8 mouse cellular contexts compared by ENCODE assay signal in the genomic region with DNA sequence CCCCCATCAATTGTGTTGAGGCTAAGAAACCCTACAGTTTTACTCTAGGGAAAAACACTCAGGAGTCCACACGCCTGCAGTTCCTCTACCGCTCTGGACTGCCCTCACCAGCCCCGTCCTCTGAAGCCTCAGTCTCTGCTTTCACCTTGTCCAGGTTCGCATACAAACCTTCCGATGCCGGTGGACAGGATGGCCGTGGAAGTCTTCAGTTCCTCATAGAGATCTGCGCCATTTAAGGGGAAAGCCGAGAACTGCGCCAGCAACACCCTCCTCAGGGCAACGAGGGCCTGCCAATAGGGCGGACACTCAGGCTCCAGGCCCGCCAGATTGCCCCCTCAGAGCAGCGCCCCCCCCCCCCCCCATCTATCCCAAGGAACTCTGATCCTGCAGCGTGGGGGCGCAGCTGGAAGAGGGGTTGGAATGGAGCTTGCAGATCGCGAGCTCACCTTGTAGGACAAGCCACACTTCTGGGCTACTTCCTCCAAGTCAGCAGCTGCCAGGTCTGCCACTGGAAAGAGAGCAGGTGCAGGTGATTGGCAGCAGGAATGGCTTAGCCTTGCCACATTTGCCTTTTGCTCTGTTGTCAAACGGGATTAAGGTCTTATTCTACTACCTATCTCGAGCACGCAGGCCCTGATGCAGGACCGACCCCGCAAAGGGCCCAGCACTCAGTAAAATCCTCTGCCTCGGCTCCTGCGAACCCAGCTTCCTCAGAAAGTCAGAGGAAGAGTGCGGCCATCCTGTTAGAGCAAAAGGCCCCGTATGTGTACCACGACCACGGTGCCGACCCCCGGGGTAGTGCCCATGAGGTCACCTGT. TPM values are rescaled to one million over a fixed set of nuclear protein-coding genes. Genes with fewer than 3 reads are reported as not detected.
DNase-seq lines count a peak whose midpoint lies in the region; ATAC-seq and TF ChIP-seq lines count a peak whose summit lies in the region.

No protein-coding gene starts in this region.

- no peak for TF ChIP-seq POLR2A in MEL (IDR thresholded peaks at IDR 0.05; ENCODE audit: control insufficient read depth in 1 of 2, insufficient read depth in 1 of 2, low read depth in 1 of 2, low read length in 2 of 2, poor library complexity in 1 of 2)

- no peak for TF ChIP-seq EP300 in MEL (IDR thresholded peaks at IDR 0.05; ENCODE audit: low read depth in 1 of 2, low read length in 2 of 2)

- ATAC-seq in embryonic facial prominence, embryonic 12.5 days (ENCODE audit: insufficient number of reproducible peaks, insufficient read depth, low FRiP score, low TSS enrichment): peak; percentile 30; the same call in 1 of the 2 replicates
- peak; percentile 59 for ATAC-seq in hindbrain, embryonic 14.5 days (ENCODE audit: low FRiP score)
- peak; percentile 61 for ATAC-seq in liver, embryonic 12.5 days
- peak; percentile 52 for ATAC-seq in neural tube, embryonic 14.5 days (ENCODE audit: low read depth)

- H3K9me3 ChIP-seq in MEL (replicated peaks; ENCODE audit: insufficient read depth, low read length): no peaks in the 10 kb centered on the region
- H3K9me3 ChIP-seq in embryonic facial prominence, embryonic 12.5 days: no peaks in the 10 kb centered on the region
- H3K9me3 ChIP-seq in hindbrain, embryonic 14.5 days (ENCODE audit: control insufficient read depth, low read length): no peaks in the 10 kb centered on the region
- no peaks in the 10 kb centered on the region for H3K9me3 ChIP-seq in liver, embryonic 12.5 days (replicated peaks)
- H3K9me3 ChIP-seq in neural tube, embryonic 14.5 days (ENCODE audit: control insufficient read depth, low read length): no peaks in the 10 kb centered on the region

- H3K4me1 ChIP-seq in MEL (ENCODE audit: control insufficient read depth in 1 of 2, insufficient read depth in 2 of 2, low read length in 2 of 2): peaks cover 6 to 10% of the 10 kb centered on the region in 2 experiments; a peak in 3 of 4 replicates
- peaks cover 17% of the 10 kb centered on the region for H3K4me1 ChIP-seq in embryonic facial prominence, embryonic 12.5 days
- peaks cover 18% of the 10 kb centered on the region for H3K4me1 ChIP-seq in hindbrain, embryonic 14.5 days (replicated peaks; ENCODE audit: control insufficient read depth, insufficient read depth, low read length)
- peaks cover 25% of the 10 kb centered on the region for H3K4me1 ChIP-seq in liver, embryonic 12.5 days
- peaks cover 10% of the 10 kb centered on the region; the same call in 1 of the 2 replicates for H3K4me1 ChIP-seq in neural tube, embryonic 14.5 days (ENCODE audit: control insufficient read depth, insufficient read depth, low read length)

- 7% methylated on average over 31 of the region's 31 CpGs for WGBS in embryonic facial prominence, embryonic 12.5 days
- 9% methylated on average over 30 of the region's 31 CpGs for WGBS in hindbrain, embryonic 14.5 days
- WGBS in liver, embryonic 12.5 days (ENCODE audit: insufficient replicate concordance): 4% methylated on average over 31 of the region's 31 CpGs
- 9% methylated on average over 31 of the region's 31 CpGs for WGBS in neural tube, embryonic 14.5 days

- TF ChIP-seq CTCF in MEL (IDR thresholded peaks at IDR 0.05 in 2 of 3, conservative IDR thresholded peaks at IDR 0.05 in 1 of 3; ENCODE audit: control insufficient read depth in 1 of 3, insufficient read depth in 1 of 3, low read depth in 2 of 3, low read length in 3 of 3, poor library complexity in 1 of 3, severe bottlenecking in 1 of 3): no peak; a peak in 1 of 6 replicates

- peak; percentile 40 for DNase-seq in kidney, adult 11 months
- no peak for DNase-seq in kidney, adult 18-20 months
- peak; percentile 82 for DNase-seq in MEL (ENCODE audit: low read depth, low spot score)
- peak; percentile 37 for DNase-seq in hindbrain, embryonic 14.5 days (ENCODE audit: low spot score)
- no peak for DNase-seq in yolk sac, embryonic 10.5 days (ENCODE audit: low spot score)

- no peaks in the 10 kb centered on the region for H3K27me3 ChIP-seq in MEL (ENCODE audit: control insufficient read depth in 1 of 2, insufficient read depth in 2 of 2, low read length in 2 of 2)
- no peaks in the 10 kb centered on the region for H3K27me3 ChIP-seq in embryonic facial prominence, embryonic 12.5 days
- H3K27me3 ChIP-seq in hindbrain, embryonic 14.5 days (ENCODE audit: control insufficient read depth, insufficient read depth, low read length): 0 out of 2 replicates have a peak, but pooled peaks cover 6% of the 10 kb centered on the region
- peaks cover 15% of the 10 kb centered on the region; the same call in 1 of the 2 replicates for H3K27me3 ChIP-seq in liver, embryonic 12.5 days (replicated peaks)
- H3K27me3 ChIP-seq in neural tube, embryonic 14.5 days (ENCODE audit: control insufficient read depth, insufficient read depth, low read length): no peaks in the 10 kb centered on the region

- H3K4me3 ChIP-seq in MEL (ENCODE audit: control insufficient read depth in 1 of 2, insufficient read depth in 1 of 2, low read depth in 2 of 2, low read length in 2 of 2): peak overlapping the region; percentile 79 to 82
- H3K4me3 ChIP-seq in embryonic facial prominence, embryonic 12.5 days: peak overlapping the region; percentile 72
- peak overlapping the region; percentile 55 for H3K4me3 ChIP-seq in hindbrain, embryonic 14.5 days (replicated peaks; ENCODE audit: low read length)
- peak overlapping the region; percentile 67 for H3K4me3 ChIP-seq in liver, embryonic 12.5 days
- peak overlapping the region; percentile 54 for H3K4me3 ChIP-seq in neural tube, embryonic 14.5 days (ENCODE audit: low read depth, low read length)

- peaks cover 9% of the 10 kb centered on the region for H3K79me2 ChIP-seq in MEL (ENCODE audit: control insufficient read depth, insufficient read depth, low read length, poor library complexity)

- H3K27ac ChIP-seq in MEL (ENCODE audit: control insufficient read depth, low read depth, low read length): peak overlapping the region; percentile 54
- H3K27ac ChIP-seq in embryonic facial prominence, embryonic 12.5 days: no peak overlapping the region
- H3K27ac ChIP-seq in hindbrain, embryonic 14.5 days: peak overlapping the region; percentile 9; the same call in 1 of the 2 replicates
- peak overlapping the region; percentile 68 for H3K27ac ChIP-seq in liver, embryonic 12.5 days
- no peak overlapping the region; the same call in 1 of the 2 replicates for H3K27ac ChIP-seq in neural tube, embryonic 14.5 days (ENCODE audit: low read depth, low read length)

- TF ChIP-seq RAD21 in MEL (IDR thresholded peaks at IDR 0.05; ENCODE audit: low read depth, low read length): no peak

- H3K36me3 ChIP-seq in MEL (ENCODE audit: control insufficient read depth in 1 of 2, insufficient read depth in 2 of 2, low read length in 2 of 2): peaks cover 0 to 8% of the 10 kb centered on the region in 2 experiments; a peak in 2 of 4 replicates
- no peaks in the 10 kb centered on the region for H3K36me3 ChIP-seq in embryonic facial prominence, embryonic 12.5 days
- H3K36me3 ChIP-seq in hindbrain, embryonic 14.5 days (replicated peaks; ENCODE audit: control insufficient read depth, insufficient read depth): no peaks in the 10 kb centered on the region
- no peaks in the 10 kb centered on the region for H3K36me3 ChIP-seq in liver, embryonic 12.5 days
- no peaks in the 10 kb centered on the region for H3K36me3 ChIP-seq in neural tube, embryonic 14.5 days (ENCODE audit: control insufficient read depth, insufficient read depth, low read length)

- peak overlapping the region; percentile 82 for H3K9ac ChIP-seq in MEL (ENCODE audit: control insufficient read depth, low read depth, low read length, poor library complexity, severe bottlenecking)
- H3K9ac ChIP-seq in embryonic facial prominence, embryonic 12.5 days: peak overlapping the region; percentile 60
- H3K9ac ChIP-seq in hindbrain, embryonic 14.5 days: peak overlapping the region; percentile 57
- peak overlapping the region; percentile 84 for H3K9ac ChIP-seq in liver, embryonic 12.5 days
- peak overlapping the region; percentile 68 for H3K9ac ChIP-seq in neural tube, embryonic 14.5 days (replicated peaks; ENCODE audit: low read depth, low read length)

- H3K4me2 ChIP-seq in embryonic facial prominence, embryonic 12.5 days (replicated peaks): peak overlapping the region; percentile 85
- peak overlapping the region; percentile 94 for H3K4me2 ChIP-seq in hindbrain, embryonic 14.5 days (replicated peaks)
- H3K4me2 ChIP-seq in liver, embryonic 12.5 days: peak overlapping the region; percentile 94
- H3K4me2 ChIP-seq in neural tube, embryonic 14.5 days (ENCODE audit: low read depth, low read length): peak overlapping the region; percentile 87

RNA-seq across cellular contexts. Expression of gene Rad51d, which starts 0.7 kb away (rescaled TPM):
- 21.1 and 25.6 TPM in 2 replicates for total RNA-seq in MEL (2012; rRNA removed)
- polyA plus RNA-seq in MEL (2012; ENCODE audit: insufficient read depth in 1 of 2, insufficient read length in 2 of 2, low read depth in 1 of 2, low replicate concordance in 2 of 2, missing spikeins in 1 of 2): 10 to 100 TPM in 1 of 2 experiments, not detected in 1; 30.0 TPM
- 11.0 and 11.3 TPM in 2 replicates for polyA plus RNA-seq in embryonic facial prominence, embryonic 12.5 days (2016; fragmentation: Nextera tagmentation; extraction: Ambion mirVana)
- polyA plus RNA-seq in hindbrain, embryonic 14.5 days (2014; fragmentation: Nextera tagmentation; extraction: Ambion mirVana): 14.0 and 14.3 TPM in 2 replicates
- polyA plus RNA-seq in liver, embryonic 12.5 days (2016; fragmentation: Nextera tagmentation; extraction: Ambion mirVana): 8.6 and 10.0 TPM in 2 replicates
- polyA plus RNA-seq in neural tube, embryonic 14.5 days (2014; fragmentation: Nextera tagmentation; extraction: Ambion mirVana): 13.4 and 14.4 TPM in 2 replicates

RNA-seq across cellular contexts. Expression of gene Fndc8, which starts 2.2 kb away (rescaled TPM):
- total RNA-seq in MEL (2012; rRNA removed): 0.07 and 0.15 TPM in 2 replicates
- polyA plus RNA-seq in MEL (2012; ENCODE audit: insufficient read depth in 1 of 2, insufficient read length in 2 of 2, low read depth in 1 of 2, low replicate concordance in 2 of 2, missing spikeins in 1 of 2): under 1 TPM in 1 of 2 experiments, not detected in 1; 0.72 TPM
- 0.19 and 0.31 TPM in 2 replicates for polyA plus RNA-seq in embryonic facial prominence, embryonic 12.5 days (2016; fragmentation: Nextera tagmentation; extraction: Ambion mirVana)
- 0.37 and 0.77 TPM in 2 replicates for polyA plus RNA-seq in hindbrain, embryonic 14.5 days (2014; fragmentation: Nextera tagmentation; extraction: Ambion mirVana)
- polyA plus RNA-seq in liver, embryonic 12.5 days (2016; fragmentation: Nextera tagmentation; extraction: Ambion mirVana): 0.08 and 0.19 TPM in 2 replicates
- polyA plus RNA-seq in neural tube, embryonic 14.5 days (2014; fragmentation: Nextera tagmentation; extraction: Ambion mirVana): 0.82 and 1.1 TPM in 2 replicates

RNA-seq across cellular contexts. Expression of gene Nle1, which starts 18.5 kb away (rescaled TPM):
- total RNA-seq in MEL (2012; rRNA removed): 79.6 and 97.3 TPM in 2 replicates
- polyA plus RNA-seq in MEL (2012; ENCODE audit: insufficient read depth in 1 of 2, insufficient read length in 2 of 2, low read depth in 1 of 2, low replicate concordance in 2 of 2, missing spikeins in 1 of 2): 100 to 1,000 TPM in 1 of 2 experiments, not detected in 1; 103 TPM
- 39.0 and 42.5 TPM in 2 replicates for polyA plus RNA-seq in embryonic facial prominence, embryonic 12.5 days (2016; fragmentation: Nextera tagmentation; extraction: Ambion mirVana)
- 20.7 and 28.0 TPM in 2 replicates for polyA plus RNA-seq in hindbrain, embryonic 14.5 days (2014; fragmentation: Nextera tagmentation; extraction: Ambion mirVana)
- polyA plus RNA-seq in liver, embryonic 12.5 days (2016; fragmentation: Nextera tagmentation; extraction: Ambion mirVana): 30.6 and 30.7 TPM in 2 replicates
- 21.6 and 24.7 TPM in 2 replicates for polyA plus RNA-seq in neural tube, embryonic 14.5 days (2014; fragmentation: Nextera tagmentation; extraction: Ambion mirVana)

RNA-seq across cellular contexts. Expression of gene Rffl, which starts 18.7 kb away (rescaled TPM):
- total RNA-seq in MEL (2012; rRNA removed): 15.5 and 17.8 TPM in 2 replicates
- polyA plus RNA-seq in MEL (2012; ENCODE audit: insufficient read depth in 1 of 2, insufficient read length in 2 of 2, low read depth in 1 of 2, low replicate concordance in 2 of 2, missing spikeins in 1 of 2): 10 to 100 TPM in 1 of 2 experiments, not detected in 1; 15.2 TPM
- polyA plus RNA-seq in embryonic facial prominence, embryonic 12.5 days (2016; fragmentation: Nextera tagmentation; extraction: Ambion mirVana): 12.7 and 12.8 TPM in 2 replicates
- 4.3 and 5.0 TPM in 2 replicates for polyA plus RNA-seq in hindbrain, embryonic 14.5 days (2014; fragmentation: Nextera tagmentation; extraction: Ambion mirVana)
- 28.1 and 28.8 TPM in 2 replicates for polyA plus RNA-seq in liver, embryonic 12.5 days (2016; fragmentation: Nextera tagmentation; extraction: Ambion mirVana)
- 3.9 and 4.8 TPM in 2 replicates for polyA plus RNA-seq in neural tube, embryonic 14.5 days (2014; fragmentation: Nextera tagmentation; extraction: Ambion mirVana)

RNA-seq across cellular contexts. Expression of gene Unc45b, which starts 20.6 kb away (rescaled TPM):
- 0.08 TPM in 1 of 2 replicates, not detected in the other for total RNA-seq in MEL (2012; rRNA removed)
- under 1 TPM in 1 of 2 experiments, not detected in 1; 0.29 TPM for polyA plus RNA-seq in MEL (2012; ENCODE audit: insufficient read depth in 1 of 2, insufficient read length in 2 of 2, low read depth in 1 of 2, low replicate concordance in 2 of 2, missing spikeins in 1 of 2)
- 8.2 and 8.6 TPM in 2 replicates for polyA plus RNA-seq in embryonic facial prominence, embryonic 12.5 days (2016; fragmentation: Nextera tagmentation; extraction: Ambion mirVana)
- polyA plus RNA-seq in hindbrain, embryonic 14.5 days (2014; fragmentation: Nextera tagmentation; extraction: Ambion mirVana): 1.1 and 2.0 TPM in 2 replicates
- polyA plus RNA-seq in liver, embryonic 12.5 days (2016; fragmentation: Nextera tagmentation; extraction: Ambion mirVana): 1.1 and 1.4 TPM in 2 replicates
- polyA plus RNA-seq in neural tube, embryonic 14.5 days (2014; fragmentation: Nextera tagmentation; extraction: Ambion mirVana): 0.92 and 1.2 TPM in 2 replicates

Comparison
In these comparisons a context has a peak if more than half of its experiments do, and no peak if none do; other contexts are left out.
1. DNase-seq: peak in kidney, adult 11 months (single experiment), MEL (single experiment) and hindbrain, embryonic 14.5 days (single experiment); none in kidney, adult 18-20 months (single experiment) and yolk sac, embryonic 10.5 days (single experiment).
2. H3K27ac ChIP-seq: peak in MEL (single experiment), hindbrain, embryonic 14.5 days (single experiment) and liver, embryonic 12.5 days (single experiment); none in embryonic facial prominence, embryonic 12.5 days (single experiment) and neural tube, embryonic 14.5 days (single experiment).
3. Peak in every context shown above with its lines, with median percentiles within 50 percentile points of each other: H3K4me3 ChIP-seq, H3K9ac ChIP-seq, ATAC-seq and H3K4me2 ChIP-seq.